Mouse (Mus musculus): ENCODE results near the gene Olfr1302. TPM values are rescaled to one million over a fixed set of nuclear protein-coding genes. Genes with fewer than 3 reads are reported as not detected.

The Olfr1302 gene
- not detected for total RNA-seq (2023)

GRCm38 (mm10) chr2:111777129-111777528, at the start of gene Olfr1302:
Olfr1302 (plus strand) TSS chr2:111777429.

GRCm38 (mm10) chr2:111750706-111751105, 26.5 kb upstream of the Olfr1302 start, which contains the start of gene Olfr1301:
Olfr1301 (plus strand) TSS chr2:111751006.

GRCm38 (mm10) chr2:111820240-111820639, 43.0 kb downstream of the Olfr1302 start, which contains the start of gene Olfr1303:
Olfr1303 (minus strand) TSS chr2:111820340.

Other genes with a start within 250 kb of the Olfr1302 start
- gene Olfr1294, start 237.1 kb upstream of the Olfr1302 start, total RNA-seq (2023), result not detected
- gene Olfr1295, start 207.7 kb upstream of the Olfr1302 start, total RNA-seq (2023), result not detected
- not detected for gene Olfr1297, start 150.9 kb upstream of the Olfr1302 start, total RNA-seq (2023)
- gene Olfr1298, start 128.2 kb upstream of the Olfr1302 start, total RNA-seq (2023), result not detected
- gene Olfr1299, start 116.0 kb upstream of the Olfr1302 start, total RNA-seq (2023), result not detected
- not detected for gene Olfr1301, start 26.4 kb upstream of the Olfr1302 start, total RNA-seq (2023)
- not detected for gene Olfr1303, start 42.9 kb downstream of the Olfr1302 start, total RNA-seq (2023)
- not detected for gene Olfr1305, start 99.7 kb downstream of the Olfr1302 start, total RNA-seq (2023)
- not detected for gene Olfr1306, start 138.8 kb downstream of the Olfr1302 start, total RNA-seq (2023)
- gene Olfr1307, start 172.0 kb downstream of the Olfr1302 start, total RNA-seq (2023), result under 1 TPM; 0.06 to 0.09 TPM
- gene Olfr1308, start 187.5 kb downstream of the Olfr1302 start, total RNA-seq (2023), result not detected
- gene Olfr1309, start 212.9 kb downstream of the Olfr1302 start, total RNA-seq (2023), result not detected
- gene Olfr1310, start 235.3 kb downstream of the Olfr1302 start, total RNA-seq (2023), result not detected
- not detected for gene Olfr1311, start 247.0 kb downstream of the Olfr1302 start, total RNA-seq (2023)